Mouse (Mus musculus) midbrain, embryonic 12.5 days (tissue): Measurements from ENCODE around the gene Cenpp. TPM values are rescaled to one million over a fixed set of nuclear protein-coding genes. Genes with fewer than 3 reads are reported as not detected.

Source experiments
- ATAC-seq: fragments of 200-750 bp; cut with Nextera tagmentation; 2 replicates; pipeline ENCODE4 v1.8.0; 2017; ENCODE audit warnings: low read depth, moderate TSS enrichment, moderate library complexity; ENCODE audit not compliant: low FRiP score
- H3K27ac ChIP-seq: fragments of 300-500 bp; sonication (generic); replicated peaks from 2 replicates; pipeline ENCODE4 v1.5.1; 2016; ENCODE audit warnings: mild to moderate bottlenecking
- H3K27me3 ChIP-seq: fragments of 300-500 bp; sonication (generic); 2 replicates; pipeline ENCODE4 v1.6.1; 2016; ENCODE audit warnings: mild to moderate bottlenecking
- H3K36me3 ChIP-seq: fragments of 300-500 bp; sonication (generic); 2 replicates; pipeline ENCODE4 v1.6.1; 2016
- H3K4me1 ChIP-seq: fragments of 300-500 bp; sonication (generic); 2 replicates; pipeline ENCODE4 v1.6.1; 2016
- H3K4me2 ChIP-seq: fragments of 300-500 bp; sonication (generic); replicated peaks from 2 replicates; pipeline ENCODE4 v1.6.1; 2016; ENCODE audit warnings: mild to moderate bottlenecking, moderate library complexity
- H3K4me3 ChIP-seq: fragments of 300-500 bp; sonication (generic); 2 replicates; pipeline ENCODE4 v1.5.1; 2016; ENCODE audit warnings: mild to moderate bottlenecking
- H3K9ac ChIP-seq: fragments of 300-500 bp; sonication (generic); replicated peaks from 2 replicates; pipeline ENCODE4 v1.6.1; 2016; ENCODE audit warnings: mild to moderate bottlenecking, moderate library complexity
- H3K9me3 ChIP-seq: fragments of 300-500 bp; sonication (generic); 2 replicates; pipeline ENCODE4 v1.6.1; 2016; ENCODE audit warnings: mild to moderate bottlenecking
- WGBS: fragments of 180-500 bp; shearing (Covaris S2); methylation state at CpG from one replicate; pipeline ENCODE4 v1.1.7; 2016; 5-methylcytosine and 5-hydroxymethylcytosine counted together
- polyA plus RNA-seq: library from polyadenylated mRNA; unstranded; fragments of >200 nt; fragmentation: Nextera tagmentation; extraction: Ambion mirVana; gene quantifications from 2 replicates; pipeline ENCODE4 v1.2.1, GENCODE M21; 2016

The Cenpp gene
- polyA plus RNA-seq, 1 experiment from 2014 or later: 26.5 TPM

- Histone ChIP-seq H3K9me3 (no peaks in the 10 kb centered on the region), H3K27me3 (no peaks in the 10 kb centered on the region), H3K36me3 (no peaks in the 10 kb centered on the region), H3K4me2 (no peak overlapping the region), H3K27ac (no peak overlapping the region), H3K4me1 (no peaks in the 10 kb centered on the region), H3K9ac (no peak overlapping the region), H3K4me3 (no peak overlapping the region)
- no peak for ATAC-seq
- WGBS: 87% methylated on average over 1 of the region's 1 CpGs
These were observed 104.9 kb downstream of the Cenpp start for GRCm38 (mm10) chr13:49547563-49548150.

- ATAC-seq: no peak
- no peak overlapping the region for H3K9ac ChIP-seq
- H3K4me3 ChIP-seq: no peak overlapping the region
- 88% methylated on average over 1 of the region's 1 CpGs for WGBS
- no peaks in the 10 kb centered on the region for H3K9me3 ChIP-seq
- H3K27me3 ChIP-seq: no peaks in the 10 kb centered on the region
- no peaks in the 10 kb centered on the region for H3K36me3 ChIP-seq
- no peaks in the 10 kb centered on the region for H3K4me1 ChIP-seq
- no peak overlapping the region for H3K4me2 ChIP-seq
- no peak overlapping the region for H3K27ac ChIP-seq
These were observed 106.1 kb downstream of the Cenpp start for GRCm38 (mm10) chr13:49546517-49546916.

GRCm38 (mm10) chr13:49545646-49546045 lies 106.9 kb downstream of the Cenpp start:
- no peak overlapping the region for H3K9ac ChIP-seq
- no peaks in the 10 kb centered on the region for H3K9me3 ChIP-seq
- H3K4me3 ChIP-seq: no peak overlapping the region
- H3K27me3 ChIP-seq: no peaks in the 10 kb centered on the region
- no peaks in the 10 kb centered on the region for H3K4me1 ChIP-seq
- no peaks in the 10 kb centered on the region for H3K36me3 ChIP-seq
- WGBS: 72% methylated on average over 3 of the region's 3 CpGs
- no peak overlapping the region for H3K4me2 ChIP-seq
- H3K27ac ChIP-seq: no peak overlapping the region
- ATAC-seq: no peak

GRCm38 (mm10) chr13:49544279-49544678 lies 108.3 kb downstream of the Cenpp start, which contains the start of gene Aspn:
Gene Aspn, plus strand, starts transcription at chr13:49544443.
- Histone ChIP-seq H3K36me3 (no peaks in the 10 kb centered on the region), H3K9ac (no peak within 1 kb of the TSS), H3K4me3 (no peak within 1 kb of the TSS), H3K4me2 (no peak within 1 kb of the TSS), H3K9me3 (no peaks in the 10 kb centered on the region), H3K27me3 (no peaks in the 10 kb centered on the region), H3K27ac (no peak within 1 kb of the TSS), H3K4me1 (no peaks in the 10 kb centered on the region)
- WGBS: 90% methylated on average over 3 of the region's 3 CpGs
- ATAC-seq: no peak

- H3K36me3 ChIP-seq: no peaks in the 10 kb centered on the region
- no peaks in the 10 kb centered on the region for H3K27me3 ChIP-seq
- H3K4me1 ChIP-seq: no peaks in the 10 kb centered on the region
- WGBS: 86% methylated on average over 1 of the region's 1 CpGs
- no peak overlapping the region for H3K27ac ChIP-seq
- H3K4me3 ChIP-seq: no peak overlapping the region
- no peaks in the 10 kb centered on the region for H3K9me3 ChIP-seq
- no peak overlapping the region for H3K4me2 ChIP-seq
- no peak overlapping the region for H3K9ac ChIP-seq
- ATAC-seq: no peak
These were observed 113.9 kb downstream of the Cenpp start for GRCm38 (mm10) chr13:49538693-49539092.

GRCm38 (mm10) chr13:49536946-49537345 lies 115.6 kb downstream of the Cenpp start:
- no peaks in the 10 kb centered on the region for H3K27me3 ChIP-seq
- H3K4me2 ChIP-seq: no peak overlapping the region
- H3K4me3 ChIP-seq: no peak overlapping the region
- H3K36me3 ChIP-seq: no peaks in the 10 kb centered on the region
- no peak overlapping the region for H3K9ac ChIP-seq
- no peaks in the 10 kb centered on the region for H3K4me1 ChIP-seq
- H3K9me3 ChIP-seq: no peaks in the 10 kb centered on the region
- H3K27ac ChIP-seq: no peak overlapping the region
- WGBS: 100% methylated on average over 1 of the region's 1 CpGs
- no peak for ATAC-seq

GRCm38 (mm10) chr13:49530636-49531035 lies 121.9 kb downstream of the Cenpp start:
- Histone ChIP-seq H3K9me3 (no peaks in the 10 kb centered on the region), H3K4me2 (no peak overlapping the region), H3K4me3 (no peak overlapping the region), H3K4me1 (no peaks in the 10 kb centered on the region), H3K27ac (no peak overlapping the region), H3K9ac (no peak overlapping the region), H3K36me3 (no peaks in the 10 kb centered on the region), H3K27me3 (no peaks in the 10 kb centered on the region)
- 98% methylated on average over 4 of the region's 4 CpGs for WGBS
- no peak for ATAC-seq

- 87% methylated on average over 2 of the region's 2 CpGs for WGBS
- ATAC-seq: no peak
- Histone ChIP-seq H3K9ac (no peak overlapping the region), H3K9me3 (no peaks in the 10 kb centered on the region), H3K27me3 (no peaks in the 10 kb centered on the region), H3K36me3 (no peaks in the 10 kb centered on the region), H3K4me3 (no peak overlapping the region), H3K27ac (no peak overlapping the region), H3K4me1 (no peaks in the 10 kb centered on the region), H3K4me2 (no peak overlapping the region)
These were observed 126.3 kb downstream of the Cenpp start for GRCm38 (mm10) chr13:49526235-49526634.

GRCm38 (mm10) chr13:49518761-49519160 lies 133.8 kb downstream of the Cenpp start:
- Histone ChIP-seq H3K4me3 (no peak overlapping the region), H3K36me3 (no peaks in the 10 kb centered on the region), H3K4me2 (no peak overlapping the region), H3K9ac (no peak overlapping the region), H3K27ac (no peak overlapping the region), H3K9me3 (no peaks in the 10 kb centered on the region), H3K27me3 (no peaks in the 10 kb centered on the region), H3K4me1 (no peaks in the 10 kb centered on the region)
- ATAC-seq: no peak
- 36% methylated on average over 2 of the region's 2 CpGs for WGBS

- Histone ChIP-seq H3K4me3 (no peak overlapping the region), H3K27ac (no peak overlapping the region), H3K27me3 (no peaks in the 10 kb centered on the region), H3K36me3 (no peaks in the 10 kb centered on the region), H3K9ac (no peak overlapping the region), H3K4me1 (no peaks in the 10 kb centered on the region), H3K9me3 (no peaks in the 10 kb centered on the region), H3K4me2 (no peak overlapping the region)
- 80% methylated on average over 3 of the region's 3 CpGs for WGBS
- no peak for ATAC-seq
These were observed 145.4 kb downstream of the Cenpp start for GRCm38 (mm10) chr13:49507176-49507575.

GRCm38 (mm10) chr13:49505776-49506175 lies 146.8 kb downstream of the Cenpp start:
- no peaks in the 10 kb centered on the region for H3K36me3 ChIP-seq
- H3K27me3 ChIP-seq: no peaks in the 10 kb centered on the region
- H3K9ac ChIP-seq: no peak overlapping the region
- H3K4me2 ChIP-seq: no peak overlapping the region
- ATAC-seq: no peak
- no peaks in the 10 kb centered on the region for H3K9me3 ChIP-seq
- no peaks in the 10 kb centered on the region for H3K4me1 ChIP-seq
- 84% methylated on average over 4 of the region's 4 CpGs for WGBS
- H3K4me3 ChIP-seq: no peak overlapping the region
- H3K27ac ChIP-seq: no peak overlapping the region

- H3K4me3 ChIP-seq: no peak within 1 kb of the TSS
- H3K27me3 ChIP-seq: no peaks in the 10 kb centered on the region
- ATAC-seq: no peak
- no peak within 1 kb of the TSS for H3K4me2 ChIP-seq
- H3K36me3 ChIP-seq: no peaks in the 10 kb centered on the region
- no peak within 1 kb of the TSS for H3K27ac ChIP-seq
- H3K9ac ChIP-seq: no peak within 1 kb of the TSS
- 34% methylated on average over 4 of the region's 4 CpGs for WGBS
- no peaks in the 10 kb centered on the region for H3K4me1 ChIP-seq
- no peaks in the 10 kb centered on the region for H3K9me3 ChIP-seq
These were observed 148.1 kb downstream of the Cenpp start, which contains the start of gene Ecm2 for GRCm38 (mm10) chr13:49504510-49504909. Gene Ecm2, plus strand, starts transcription at chr13:49504810.
